Mouse (Mus musculus): Measurements from ENCODE around the gene Scap. TPM values are rescaled to one million over a fixed set of nuclear protein-coding genes. Genes with fewer than 3 reads are reported as not detected.
"Not testable (repeated sequence)": the region's sequence is repeated elsewhere in the genome, so short reads cannot be mapped to it uniquely, and the experiment has no call there.

Gene Scap
- polyA plus RNA-seq, 1 experiment: 13.3 TPM

DNA sequence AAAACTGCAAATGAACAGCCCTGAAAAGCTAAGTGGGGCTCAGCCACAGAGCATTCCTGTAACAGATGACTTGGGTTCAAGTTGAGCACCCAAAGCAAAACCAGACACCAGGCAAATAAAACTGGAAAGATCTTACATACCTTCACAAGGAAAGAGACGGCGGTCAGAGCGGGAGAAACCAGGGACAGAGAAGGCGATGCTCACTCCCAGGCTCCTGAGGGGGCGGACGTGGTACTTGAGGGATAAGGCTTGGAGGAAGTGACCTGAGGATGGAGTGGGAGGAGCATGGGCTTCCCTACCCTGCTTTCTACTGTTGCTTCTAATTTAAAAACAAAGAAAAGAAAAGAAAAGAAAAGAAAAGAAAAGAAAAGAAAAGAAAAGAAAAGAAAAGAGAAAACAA is 2.7 kb upstream of the Scap start:
- Histone ChIP-seq H3K4me1 (ENCODE audit: control insufficient read depth, insufficient read depth, low read length) (peaks cover 4% of the 10 kb centered on the region), H3K27ac (ENCODE audit: control insufficient read depth, insufficient read depth, low read depth, low read length) (no peak overlapping the region), H3K36me3 (ENCODE audit: control insufficient read depth, insufficient read depth, low read length) (no peaks in the 10 kb centered on the region), H3K27me3 (ENCODE audit: control insufficient read depth, insufficient read depth, low read length) (no peaks in the 10 kb centered on the region), H3K4me3 (ENCODE audit: control insufficient read depth, low read depth, low read length) (no peak overlapping the region)
- TF ChIP-seq CTCF (IDR thresholded peaks at IDR 0.05; ENCODE audit: control insufficient read depth, insufficient read depth, insufficient replicate concordance, low read depth, low read length) (no peak), POLR2A (IDR thresholded peaks at IDR 0.05; ENCODE audit: control insufficient read depth, low read depth, low read length) (no peak)

DNA sequence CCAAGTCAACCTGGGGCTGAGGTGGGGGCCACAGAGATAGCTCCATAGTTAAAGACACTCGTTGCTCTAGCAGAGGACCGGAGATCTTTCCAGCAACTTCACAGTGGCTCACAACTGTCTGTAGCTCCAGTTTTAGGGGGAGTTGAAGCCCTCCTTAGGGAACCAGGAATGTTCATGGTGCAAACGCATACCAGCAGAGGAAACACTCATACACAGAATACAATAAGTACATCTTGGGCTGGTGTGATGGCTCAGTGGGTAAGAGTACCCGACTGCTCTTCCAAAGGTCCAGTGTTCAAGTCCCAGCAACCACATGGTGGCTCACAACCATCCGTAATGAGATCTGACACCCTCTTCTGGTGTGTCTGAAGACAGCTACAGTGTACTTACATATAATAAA is 2.2 kb upstream of the Scap start:
- not testable (repeated sequence) for H3K4me3 ChIP-seq (ENCODE audit: control insufficient read depth, low read depth, low read length); H3K4me1 ChIP-seq (ENCODE audit: control insufficient read depth, insufficient read depth, low read length); H3K27ac ChIP-seq (ENCODE audit: control insufficient read depth, insufficient read depth, low read depth, low read length); H3K36me3 ChIP-seq (ENCODE audit: control insufficient read depth, insufficient read depth, low read length); H3K27me3 ChIP-seq (ENCODE audit: control insufficient read depth, insufficient read depth, low read length)

DNA sequence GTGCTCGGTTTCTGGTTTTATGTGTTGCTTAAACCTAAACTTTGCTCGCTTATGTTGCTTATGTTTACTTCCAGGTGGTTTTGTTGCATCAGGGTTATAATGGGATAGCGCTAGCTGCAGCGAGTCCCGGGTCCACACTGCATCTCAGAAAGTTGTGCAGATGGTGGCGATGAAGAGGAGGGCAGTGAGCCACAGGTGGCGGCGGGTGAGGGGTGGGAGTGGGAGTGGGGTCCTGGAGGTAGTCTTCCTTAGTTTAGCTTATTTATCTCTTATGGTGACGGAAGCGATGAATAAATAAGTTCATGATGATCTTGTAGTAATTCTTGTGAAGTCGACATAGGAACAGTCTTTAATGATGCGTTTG is 790 bp downstream of the Scap start:
- Histone ChIP-seq H3K4me3 (ENCODE audit: control insufficient read depth, low read depth, low read length) (peak overlapping the region; percentile 96), H3K4me1 (ENCODE audit: control insufficient read depth, insufficient read depth, low read length) (peaks cover 4% of the 10 kb centered on the region), H3K27me3 (ENCODE audit: control insufficient read depth, insufficient read depth, low read length) (no peaks in the 10 kb centered on the region), H3K36me3 (ENCODE audit: control insufficient read depth, insufficient read depth, low read length) (no peaks in the 10 kb centered on the region), H3K27ac (ENCODE audit: control insufficient read depth, insufficient read depth, low read depth, low read length) (no peak overlapping the region)
- TF ChIP-seq CTCF (IDR thresholded peaks at IDR 0.05; ENCODE audit: control insufficient read depth, insufficient read depth, insufficient replicate concordance, low read depth, low read length) (no peak), POLR2A (IDR thresholded peaks at IDR 0.05; ENCODE audit: control insufficient read depth, low read depth, low read length) (no peak)

DNA sequence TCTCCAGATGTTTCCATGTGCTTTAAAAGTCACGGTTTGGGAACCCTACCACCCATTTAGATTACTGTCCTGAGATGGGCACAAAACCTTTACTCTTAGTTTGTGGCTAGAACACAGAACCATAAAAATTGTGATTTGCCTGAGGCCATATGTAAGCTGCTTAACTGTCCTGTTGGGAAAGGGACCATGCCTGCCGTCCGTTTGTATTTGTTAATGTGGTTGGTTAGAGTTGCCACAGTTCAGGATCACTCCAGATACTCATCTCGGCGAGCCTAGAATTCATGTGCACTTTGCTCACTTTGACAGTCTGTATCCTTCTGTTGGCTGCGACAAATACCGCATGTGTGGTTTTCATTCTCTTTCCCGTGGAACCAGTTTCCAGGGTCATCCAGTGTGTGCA is 1.8 kb downstream of the Scap start:
- TF ChIP-seq CTCF (IDR thresholded peaks at IDR 0.05; ENCODE audit: control insufficient read depth, insufficient read depth, insufficient replicate concordance, low read depth, low read length) (no peak), POLR2A (IDR thresholded peaks at IDR 0.05; ENCODE audit: control insufficient read depth, low read depth, low read length) (no peak)
- Histone ChIP-seq H3K4me1 (ENCODE audit: control insufficient read depth, insufficient read depth, low read length) (peaks cover 4% of the 10 kb centered on the region), H3K27me3 (ENCODE audit: control insufficient read depth, insufficient read depth, low read length) (no peaks in the 10 kb centered on the region), H3K27ac (ENCODE audit: control insufficient read depth, insufficient read depth, low read depth, low read length) (no peak overlapping the region), H3K36me3 (ENCODE audit: control insufficient read depth, insufficient read depth, low read length) (no peaks in the 10 kb centered on the region), H3K4me3 (ENCODE audit: control insufficient read depth, low read depth, low read length) (no peak overlapping the region)

DNA sequence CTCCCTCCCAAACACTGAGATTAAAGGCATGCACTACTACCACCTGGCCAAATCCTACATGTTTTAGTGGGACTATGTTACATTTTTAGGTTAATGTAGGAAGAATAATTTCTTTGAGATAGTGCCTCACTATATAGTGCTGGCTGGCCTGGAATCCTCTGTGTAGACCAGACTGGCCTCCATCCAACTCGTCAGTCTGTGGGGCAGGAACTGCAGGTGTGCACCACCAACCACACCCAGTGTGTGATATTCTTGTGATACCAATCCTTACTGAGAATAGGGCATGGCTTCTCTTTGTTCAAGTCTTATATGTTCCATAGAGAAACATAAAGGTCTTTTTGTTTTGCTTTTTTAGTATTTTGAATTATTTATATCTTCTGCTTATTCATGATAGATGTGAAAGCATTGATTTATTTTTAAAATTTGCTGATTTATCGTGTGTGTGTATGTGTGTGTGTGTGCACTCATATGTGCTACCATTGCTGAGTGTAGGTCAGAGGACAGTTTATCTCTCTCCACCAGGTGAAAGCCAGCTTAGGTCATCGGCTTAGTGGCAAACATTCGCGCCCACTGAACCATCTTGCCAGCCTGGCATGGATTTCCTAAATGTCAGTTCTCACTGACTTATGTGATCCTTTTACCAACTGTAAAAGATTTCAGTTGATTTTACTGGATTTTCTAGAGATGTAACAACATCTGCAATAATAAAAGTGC is 7.1 kb downstream of the Scap start:
- no peaks in the 10 kb centered on the region for H3K4me1 ChIP-seq (ENCODE audit: control insufficient read depth, insufficient read depth, low read length)
- no peaks in the 10 kb centered on the region for H3K27me3 ChIP-seq (ENCODE audit: control insufficient read depth, insufficient read depth, low read length)
- no peaks in the 10 kb centered on the region for H3K36me3 ChIP-seq (ENCODE audit: control insufficient read depth, insufficient read depth, low read length)
- TF ChIP-seq CTCF (IDR thresholded peaks at IDR 0.05; ENCODE audit: control insufficient read depth, insufficient read depth, insufficient replicate concordance, low read depth, low read length) (no peak), POLR2A (IDR thresholded peaks at IDR 0.05; ENCODE audit: control insufficient read depth, low read depth, low read length) (no peak)
- no peak overlapping the region for H3K27ac ChIP-seq (ENCODE audit: control insufficient read depth, insufficient read depth, low read depth, low read length)
- no peak overlapping the region for H3K4me3 ChIP-seq (ENCODE audit: control insufficient read depth, low read depth, low read length)

DNA sequence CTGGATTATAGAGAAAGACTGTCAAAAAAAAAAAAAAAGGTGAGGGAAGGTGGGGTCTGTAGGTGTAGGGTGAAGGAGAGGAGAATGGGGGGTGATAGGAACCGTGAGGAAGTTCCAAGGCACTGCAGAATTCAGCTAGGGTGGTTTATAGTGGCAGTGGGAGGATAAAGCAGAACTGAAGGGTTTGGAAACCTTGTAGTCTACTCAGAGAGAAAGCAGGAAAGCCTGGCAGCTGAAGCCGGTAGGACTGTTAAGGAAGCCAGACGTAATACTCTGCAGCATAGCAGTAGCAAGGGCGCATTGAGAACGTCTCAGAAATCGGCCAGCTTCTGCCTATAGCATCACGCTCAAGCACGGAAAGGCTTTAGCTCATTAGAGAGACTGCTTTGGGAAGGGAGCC is 8.9 kb downstream of the Scap start:
- H3K4me3 ChIP-seq (ENCODE audit: control insufficient read depth, low read depth, low read length): no peak overlapping the region
- TF ChIP-seq CTCF (IDR thresholded peaks at IDR 0.05; ENCODE audit: control insufficient read depth, insufficient read depth, insufficient replicate concordance, low read depth, low read length) (no peak), POLR2A (IDR thresholded peaks at IDR 0.05; ENCODE audit: control insufficient read depth, low read depth, low read length) (no peak)
- no peaks in the 10 kb centered on the region for H3K36me3 ChIP-seq (ENCODE audit: control insufficient read depth, insufficient read depth, low read length)

DNA sequence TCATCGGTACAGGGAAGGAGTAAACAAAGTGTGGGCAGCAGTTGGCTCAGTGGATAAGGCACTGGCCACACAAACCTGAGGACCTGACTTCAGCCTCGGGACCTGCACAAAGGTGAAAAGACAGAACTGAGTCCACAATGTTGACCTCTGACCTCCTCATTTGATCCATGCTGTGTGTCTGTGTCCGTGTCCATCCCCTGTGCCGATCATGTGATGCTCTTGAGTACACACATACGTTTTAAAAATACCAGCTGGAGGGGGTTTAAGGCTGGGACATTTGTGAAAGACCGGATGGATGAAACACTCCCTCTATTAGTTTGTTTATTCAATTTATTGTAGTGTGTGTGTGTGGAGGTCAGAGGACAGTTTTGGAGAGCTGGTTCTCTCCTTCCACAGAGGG is 10.7 kb downstream of the Scap start:
- Histone ChIP-seq H3K4me3 (ENCODE audit: control insufficient read depth, low read depth, low read length) (no peak overlapping the region), H3K4me1 (ENCODE audit: control insufficient read depth, insufficient read depth, low read length) (no peaks in the 10 kb centered on the region), H3K27me3 (ENCODE audit: control insufficient read depth, insufficient read depth, low read length) (no peaks in the 10 kb centered on the region), H3K27ac (ENCODE audit: control insufficient read depth, insufficient read depth, low read depth, low read length) (no peak overlapping the region), H3K36me3 (ENCODE audit: control insufficient read depth, insufficient read depth, low read length) (no peaks in the 10 kb centered on the region)
- no peak for TF ChIP-seq CTCF (IDR thresholded peaks at IDR 0.05; ENCODE audit: control insufficient read depth, insufficient read depth, insufficient replicate concordance, low read depth, low read length)

More for the DNA sequence above, 8.9 kb downstream of the Scap start:
- Histone ChIP-seq H3K4me1 (ENCODE audit: control insufficient read depth, insufficient read depth, low read length) (no peaks in the 10 kb centered on the region), H3K27ac (ENCODE audit: control insufficient read depth, insufficient read depth, low read depth, low read length) (no peak overlapping the region), H3K27me3 (ENCODE audit: control insufficient read depth, insufficient read depth, low read length) (no peaks in the 10 kb centered on the region)

All from testis, adult 2 months (tissue).